Mouse (Mus musculus) midbrain, embryonic 13.5 days (tissue): Measurements from ENCODE around the gene Creb3. TPM values are rescaled to one million over a fixed set of nuclear protein-coding genes. Genes with fewer than 3 reads are reported as not detected.
A peak's percentile ranks its signal among the peaks of the same experiment; 100 is the strongest.

ENCODE experiments used
- ATAC-seq: fragments of 200-750 bp; cut with Nextera tagmentation; 2 replicates; pipeline ENCODE4 v1.8.0; 2017; ENCODE audit warnings: mild to moderate bottlenecking, moderate TSS enrichment, moderate library complexity
- H3K27ac ChIP-seq: fragments of 300-500 bp; sonication (generic); 2 replicates; pipeline ENCODE4 v1.5.1; 2015; ENCODE audit warnings: inconsistent platforms, mild to moderate bottlenecking, moderate library complexity
- H3K27me3 ChIP-seq: fragments of 300-500 bp; sonication (generic); 2 replicates; pipeline ENCODE4 v1.6.1; 2015; ENCODE audit warnings: mild to moderate bottlenecking, inconsistent platforms
- H3K36me3 ChIP-seq: fragments of 300-500 bp; sonication (generic); 2 replicates; pipeline ENCODE4 v1.6.1; 2015; ENCODE audit warnings: mild to moderate bottlenecking, inconsistent platforms
- H3K4me1 ChIP-seq: fragments of 300-500 bp; sonication (generic); replicated peaks from 2 replicates; pipeline ENCODE4 v1.6.1; 2015; ENCODE audit warnings: inconsistent platforms
- H3K4me2 ChIP-seq: fragments of 300-500 bp; sonication (generic); replicated peaks from 2 replicates; pipeline ENCODE4 v1.6.1; 2015; ENCODE audit warnings: moderate library complexity, mild to moderate bottlenecking, inconsistent platforms
- H3K4me3 ChIP-seq: fragments of 300-500 bp; sonication (generic); replicated peaks from 2 replicates; pipeline ENCODE4 v1.5.1; 2015; ENCODE audit warnings: mild to moderate bottlenecking, inconsistent platforms
- H3K9ac ChIP-seq: fragments of 300-500 bp; sonication (generic); replicated peaks from 2 replicates; pipeline ENCODE4 v1.6.1; 2015; ENCODE audit warnings: mild to moderate bottlenecking, inconsistent platforms
- H3K9me3 ChIP-seq: fragments of 300-500 bp; sonication (generic); 2 replicates; pipeline ENCODE4 v1.6.1; 2016; ENCODE audit warnings: mild to moderate bottlenecking, inconsistent platforms
- WGBS: fragments of 180-500 bp; shearing (Covaris S2); methylation state at CpG from one replicate; pipeline ENCODE4 v1.1.7; 2015; 5-methylcytosine and 5-hydroxymethylcytosine counted together
- polyA plus RNA-seq: library from polyadenylated mRNA; unstranded; fragments of >200 nt; fragmentation: Nextera tagmentation; extraction: Ambion mirVana; gene quantifications from 2 replicates; pipeline ENCODE4 v1.2.1, GENCODE M21; 2015

Gene Creb3
- polyA plus RNA-seq, result 72.6 and 80.4 TPM in 2 replicates

DNA sequence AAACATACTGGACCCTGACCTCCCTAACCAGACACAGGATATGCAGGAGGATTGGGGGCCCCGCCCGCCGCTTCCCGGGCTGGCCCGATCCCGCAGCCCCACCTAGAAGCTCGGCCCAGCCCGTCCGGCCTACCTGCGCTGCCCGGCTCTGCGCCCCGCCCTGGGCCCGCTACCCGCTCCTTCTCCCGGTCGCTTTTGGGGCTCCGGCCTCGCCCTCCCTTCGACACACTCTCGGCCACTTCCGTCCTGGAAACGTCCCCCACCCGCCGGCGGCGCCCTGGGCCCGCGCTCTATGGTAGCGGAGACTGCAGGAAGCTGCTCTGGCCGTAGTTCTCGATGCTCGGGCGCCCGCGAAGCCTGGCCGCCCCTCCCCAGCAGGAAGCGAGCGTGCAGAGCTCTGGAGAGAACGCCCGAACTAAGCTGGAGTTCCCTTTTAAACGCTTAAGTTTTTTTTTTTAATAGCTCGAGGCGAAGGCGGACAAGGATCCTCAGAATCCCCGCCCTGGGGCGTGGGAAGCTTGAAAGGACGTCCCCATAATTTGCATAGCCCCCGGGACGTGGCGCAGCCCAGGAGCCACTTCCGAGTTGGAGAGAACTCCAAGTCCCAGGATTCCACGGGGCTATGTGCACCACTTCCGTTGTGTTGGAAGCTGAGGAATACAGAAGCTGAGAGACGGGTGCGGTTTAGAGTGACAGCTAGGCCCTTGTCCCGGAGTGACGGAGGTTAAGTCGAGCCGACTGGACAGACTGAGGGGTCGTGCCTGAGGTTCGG lies at the start of gene Creb3, which contains the start of gene Tln1:
Gene Creb3, plus strand, starts transcription at position 336 of the 772 bp plus-strand sequence.
Gene Tln1, minus strand, starts transcription at position 695 of the 772 bp plus-strand sequence.
- H3K27ac ChIP-seq, result peak within 1 kb of the TSS; percentile 98
- H3K4me2 ChIP-seq, result peak within 1 kb of the TSS; percentile 95
- H3K4me3 ChIP-seq, result peak within 1 kb of the TSS; percentile 91
- under 1% methylated on average over 62 of the region's 62 CpGs for WGBS
- peak within 1 kb of the TSS; percentile 96 for H3K9ac ChIP-seq
- peaks cover 60% of the 10 kb centered on the region for H3K4me1 ChIP-seq
- ATAC-seq, result peak; percentile 97
- H3K27me3 ChIP-seq, result no peaks in the 10 kb centered on the region
- no peaks in the 10 kb centered on the region for H3K9me3 ChIP-seq
- peaks cover 32% of the 10 kb centered on the region for H3K36me3 ChIP-seq

DNA sequence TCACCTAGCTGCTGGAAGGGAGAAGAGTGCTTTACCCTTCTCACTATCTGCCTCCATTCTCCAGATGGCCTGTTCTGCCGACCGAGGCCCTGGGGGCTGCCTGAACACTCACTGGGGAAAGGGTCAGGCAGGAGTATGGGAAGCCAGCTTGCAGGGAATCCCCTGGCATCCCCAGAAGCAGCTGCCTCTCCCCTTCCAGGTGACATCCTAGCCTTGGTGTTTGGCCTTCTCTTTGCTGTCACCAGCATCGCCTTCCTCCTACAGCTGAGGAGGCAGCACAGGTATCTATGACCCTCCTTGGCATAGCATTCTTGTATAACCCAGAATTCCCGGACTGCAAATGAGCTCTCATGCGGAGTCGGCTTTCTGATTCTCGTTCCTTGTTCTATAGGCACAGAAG lies 49.5 kb upstream of the Creb3 start:
- no peak overlapping the region for H3K9ac ChIP-seq
- WGBS, result 71% methylated on average over 7 of the region's 7 CpGs
- H3K4me2 ChIP-seq, result no peak overlapping the region
- no peak overlapping the region for H3K4me3 ChIP-seq
- no peak overlapping the region for H3K27ac ChIP-seq
- ATAC-seq, result no peak
- peaks cover 16% of the 10 kb centered on the region for H3K4me1 ChIP-seq
- H3K9me3 ChIP-seq, result no peaks in the 10 kb centered on the region
- peaks cover 19% of the 10 kb centered on the region for H3K27me3 ChIP-seq
- H3K36me3 ChIP-seq, result no peaks in the 10 kb centered on the region

DNA sequence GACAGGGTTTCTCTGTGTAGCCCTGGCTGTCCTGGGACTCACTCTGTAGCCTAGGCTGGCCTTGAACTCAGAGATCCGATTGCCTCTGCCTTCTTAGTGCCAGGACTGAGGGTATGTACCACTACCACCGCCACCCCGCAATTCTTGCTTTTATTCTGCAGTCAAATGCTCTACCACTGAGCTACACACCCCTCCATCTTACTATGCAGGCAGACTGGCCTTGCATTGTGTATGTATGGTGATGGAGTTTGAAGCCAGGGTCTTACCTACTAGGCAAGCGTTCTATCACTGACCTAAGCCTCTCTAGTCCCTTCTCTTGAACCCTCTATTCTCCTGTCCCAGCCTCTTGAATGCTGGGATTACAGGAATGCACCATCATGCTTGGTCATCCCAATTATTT lies 48.8 kb upstream of the Creb3 start:
- WGBS, result 83% methylated on average over 4 of the region's 4 CpGs
- Histone ChIP-seq H3K27ac (no peak overlapping the region), H3K4me1 (peaks cover 11% of the 10 kb centered on the region), H3K9me3 (no peaks in the 10 kb centered on the region), H3K9ac (no peak overlapping the region), H3K4me3 (no peak overlapping the region), H3K4me2 (no peak overlapping the region), H3K27me3 (peaks cover 12% of the 10 kb centered on the region), H3K36me3 (no peaks in the 10 kb centered on the region)
- no peak for ATAC-seq

DNA sequence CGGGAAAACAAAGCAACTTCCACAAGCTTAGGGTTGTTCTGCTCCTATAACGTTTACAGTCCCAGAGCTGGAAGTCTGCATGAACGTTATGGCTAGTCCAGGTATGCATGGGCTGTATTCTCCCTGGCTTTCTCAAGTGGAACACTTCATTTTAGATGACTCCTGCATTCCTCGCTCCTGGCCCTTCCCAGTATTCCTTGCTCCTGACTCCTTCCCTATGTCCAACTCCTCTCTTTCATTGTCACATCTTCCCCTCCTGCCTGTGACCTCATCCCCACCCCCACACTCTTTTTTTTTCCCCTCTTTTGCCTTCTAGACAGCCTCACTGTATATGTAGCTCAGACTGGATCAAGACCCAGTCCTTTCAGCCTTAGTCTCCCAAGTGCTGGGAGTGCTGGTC lies 48.3 kb upstream of the Creb3 start:
- no peak overlapping the region for H3K27ac ChIP-seq
- H3K4me1 ChIP-seq, result peaks cover 8% of the 10 kb centered on the region
- no peaks in the 10 kb centered on the region for H3K36me3 ChIP-seq
- peaks cover 9% of the 10 kb centered on the region for H3K27me3 ChIP-seq
- 76% methylated on average over 4 of the region's 4 CpGs for WGBS
- no peaks in the 10 kb centered on the region for H3K9me3 ChIP-seq
- H3K9ac ChIP-seq, result no peak overlapping the region
- no peak for ATAC-seq
- no peak overlapping the region for H3K4me3 ChIP-seq
- no peak overlapping the region for H3K4me2 ChIP-seq

DNA sequence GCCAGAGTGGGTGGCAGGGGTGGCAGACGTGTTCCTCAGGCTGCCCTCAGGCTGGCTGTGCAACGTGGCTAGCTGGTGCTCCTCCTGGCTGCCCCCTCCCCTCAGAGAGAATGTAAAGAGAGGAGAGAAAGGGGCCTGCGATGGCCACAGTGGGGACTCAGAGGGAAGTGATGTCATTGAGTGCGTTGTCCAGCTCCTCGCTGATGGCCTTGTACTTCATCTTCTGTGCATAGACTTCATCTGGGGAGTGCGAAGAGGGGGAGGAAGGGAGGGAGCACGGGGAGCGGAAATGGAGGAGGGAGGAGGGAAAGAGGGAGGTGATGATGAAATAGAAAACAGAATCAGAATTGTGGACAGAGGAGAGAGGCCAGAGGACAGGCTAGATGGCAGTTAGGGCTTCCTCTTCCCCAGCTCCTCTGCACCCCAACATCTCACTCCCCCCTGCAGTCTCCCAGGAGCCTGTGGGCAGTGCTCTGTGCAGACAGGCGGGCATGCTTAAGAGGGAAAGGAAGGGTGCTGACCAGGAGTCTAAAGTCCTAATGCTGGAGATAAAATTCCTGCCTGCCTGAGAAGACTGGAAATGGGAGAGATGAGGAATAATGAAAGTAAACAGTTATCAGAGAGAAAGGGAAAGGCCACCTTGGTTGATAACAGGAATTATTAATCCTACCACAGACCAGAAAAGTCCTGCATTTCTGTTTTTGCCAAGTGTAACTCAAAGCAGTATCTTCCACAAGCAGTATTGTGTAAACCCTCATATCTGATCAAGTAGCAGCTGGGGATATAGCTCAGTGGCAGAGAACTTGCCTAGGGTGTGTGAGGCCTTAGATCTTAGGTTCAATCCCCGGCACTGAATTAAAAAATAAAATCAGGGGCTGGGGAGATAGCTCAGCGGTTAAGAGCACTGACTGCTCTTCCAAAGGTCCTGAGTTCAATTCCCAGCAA lies 46.1 kb upstream of the Creb3 start:
- H3K27ac ChIP-seq, result no peak overlapping the region
- H3K9me3 ChIP-seq, result no peaks in the 10 kb centered on the region
- peaks cover 14% of the 10 kb centered on the region for H3K27me3 ChIP-seq
- no peak overlapping the region for H3K9ac ChIP-seq
- WGBS, result 72% methylated on average over 11 of the region's 11 CpGs
- no peak overlapping the region for H3K4me2 ChIP-seq
- no peak for ATAC-seq
- H3K4me3 ChIP-seq, result no peak overlapping the region
- H3K4me1 ChIP-seq, result peaks cover 14% of the 10 kb centered on the region
- no peaks in the 10 kb centered on the region for H3K36me3 ChIP-seq

DNA sequence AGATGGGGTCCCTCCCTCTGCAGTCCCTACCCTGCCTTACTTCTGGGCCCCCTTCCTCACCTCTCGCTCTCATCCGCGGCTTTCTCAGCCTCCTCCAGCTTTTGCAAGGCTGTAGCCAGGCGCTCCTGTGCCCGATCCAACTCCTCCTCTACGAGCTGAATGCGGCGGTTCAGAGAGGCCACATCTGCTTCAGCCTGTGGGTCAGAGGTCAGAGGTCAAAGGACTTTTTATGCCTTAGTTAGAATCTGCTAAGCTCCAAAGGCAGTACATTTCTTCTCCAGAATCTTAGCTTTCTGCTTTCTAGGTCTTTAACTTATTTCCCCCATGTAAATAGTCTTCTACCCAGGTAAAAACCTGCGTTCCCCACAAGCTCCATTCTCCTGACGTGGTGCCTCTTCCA lies 42.6 kb upstream of the Creb3 start:
- Histone ChIP-seq H3K4me1 (peaks cover 30% of the 10 kb centered on the region), H3K9me3 (no peaks in the 10 kb centered on the region), H3K36me3 (no peaks in the 10 kb centered on the region), H3K27me3 (peaks cover 48% of the 10 kb centered on the region), H3K4me2 (peak overlapping the region; percentile 40), H3K4me3 (no peak overlapping the region), H3K27ac (no peak overlapping the region), H3K9ac (no peak overlapping the region)
- 14% methylated on average over 10 of the region's 10 CpGs for WGBS
- ATAC-seq, result no peak

DNA sequence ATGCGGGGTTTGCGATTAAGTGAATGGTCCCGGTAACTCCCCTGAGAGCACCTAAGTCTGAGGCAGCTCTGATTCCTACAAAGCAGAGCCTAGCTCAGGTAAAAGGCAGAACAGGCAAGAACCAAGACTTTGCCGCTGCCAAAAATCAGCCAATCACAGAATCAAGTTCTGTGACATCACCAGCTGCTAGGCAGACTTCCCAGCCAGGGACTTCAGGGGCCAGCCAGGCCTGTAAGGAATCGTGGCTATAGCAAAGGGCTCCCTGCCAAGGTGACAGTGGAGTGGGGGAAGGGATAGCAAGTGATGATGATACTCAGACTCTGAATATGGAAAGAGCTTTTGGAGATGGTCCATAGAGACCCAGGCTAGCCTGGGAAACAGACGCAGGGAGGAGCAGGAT lies 42.2 kb upstream of the Creb3 start:
- 16% methylated on average over 6 of the region's 6 CpGs for WGBS
- peaks cover 52% of the 10 kb centered on the region for H3K27me3 ChIP-seq
- H3K9me3 ChIP-seq, result no peaks in the 10 kb centered on the region
- H3K36me3 ChIP-seq, result no peaks in the 10 kb centered on the region
- H3K9ac ChIP-seq, result no peak overlapping the region
- H3K4me1 ChIP-seq, result peaks cover 30% of the 10 kb centered on the region
- H3K4me2 ChIP-seq, result peak overlapping the region; percentile 40
- ATAC-seq, result peak; percentile 77
- H3K27ac ChIP-seq, result no peak overlapping the region
- H3K4me3 ChIP-seq, result no peak overlapping the region

DNA sequence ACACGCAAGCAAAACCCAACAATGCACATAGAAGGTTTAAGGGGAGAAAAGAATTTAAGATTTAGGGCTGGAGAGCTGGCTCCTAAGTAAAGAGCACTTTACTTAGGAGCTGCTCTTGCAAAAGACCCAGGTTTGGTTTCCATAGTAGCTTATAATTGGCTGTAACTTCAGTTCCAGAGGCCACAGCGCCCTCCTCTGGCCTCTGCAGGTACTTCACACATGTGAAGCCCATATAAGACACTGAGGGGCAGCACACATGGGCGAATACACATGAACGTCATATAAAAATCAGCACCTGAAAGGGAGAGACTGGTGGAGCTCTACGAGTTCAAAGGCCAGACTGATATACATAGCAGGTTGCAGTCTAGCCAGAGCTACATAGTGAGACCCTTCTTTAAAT lies 34.3 kb upstream of the Creb3 start:
- no peak overlapping the region for H3K9ac ChIP-seq
- 64% methylated on average over 5 of the region's 5 CpGs for WGBS
- peaks cover 21% of the 10 kb centered on the region for H3K36me3 ChIP-seq
- no peak overlapping the region for H3K4me3 ChIP-seq
- peaks cover 16% of the 10 kb centered on the region for H3K4me1 ChIP-seq
- H3K9me3 ChIP-seq, result no peaks in the 10 kb centered on the region
- ATAC-seq, result no peak
- no peak overlapping the region for H3K27ac ChIP-seq
- peaks cover 36% of the 10 kb centered on the region for H3K27me3 ChIP-seq
- H3K4me2 ChIP-seq, result no peak overlapping the region

DNA sequence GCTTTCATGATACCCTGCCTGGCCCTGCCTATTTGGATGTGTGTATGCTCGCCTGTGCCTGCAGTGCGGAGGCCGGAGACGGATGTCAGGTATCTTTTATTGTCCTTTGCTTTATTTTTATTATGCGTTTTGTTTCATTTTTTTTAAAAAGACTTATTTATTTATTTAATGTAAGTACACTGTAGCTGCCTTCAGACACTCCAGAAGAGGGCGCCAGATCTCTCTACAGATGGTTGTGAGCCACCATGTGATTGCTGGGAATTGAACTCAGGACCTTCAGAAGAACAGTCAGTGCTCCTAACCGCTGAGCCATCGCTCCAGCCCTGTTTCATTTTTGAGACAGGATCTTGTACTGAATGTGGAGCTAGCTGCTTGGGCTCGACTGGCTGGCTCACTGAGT lies 33.6 kb upstream of the Creb3 start:
- Histone ChIP-seq H3K9me3 (no peaks in the 10 kb centered on the region), H3K4me2 (no peak overlapping the region), H3K36me3 (peaks cover 27% of the 10 kb centered on the region), H3K27me3 (peaks cover 30% of the 10 kb centered on the region), H3K27ac (no peak overlapping the region), H3K9ac (no peak overlapping the region), H3K4me1 (peaks cover 10% of the 10 kb centered on the region), H3K4me3 (no peak overlapping the region)
- no peak for ATAC-seq
- WGBS, result 76% methylated on average over 9 of the region's 9 CpGs

DNA sequence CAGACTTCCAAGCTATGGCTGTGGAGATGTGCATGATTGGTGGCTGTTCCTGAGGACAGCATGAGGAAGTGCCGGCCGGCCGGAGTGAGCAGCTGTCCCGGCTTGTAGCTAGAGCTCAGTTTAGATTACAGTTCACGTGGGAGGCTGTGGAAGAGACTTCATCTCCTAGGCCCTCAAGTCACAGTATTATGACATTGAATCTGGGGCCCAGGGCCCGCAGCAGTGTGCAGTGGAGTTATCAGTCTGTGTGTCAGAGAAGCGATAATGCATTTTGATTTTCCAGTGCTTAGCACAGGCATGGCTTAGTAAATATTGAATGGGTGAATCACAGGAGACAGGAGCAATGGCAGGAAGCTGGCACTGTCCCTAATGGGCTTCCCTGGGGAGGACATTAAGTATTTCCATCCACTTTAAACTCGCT lies 32.0 kb upstream of the Creb3 start:
- WGBS, result 79% methylated on average over 8 of the region's 8 CpGs
- Histone ChIP-seq H3K4me1 (no peaks in the 10 kb centered on the region), H3K27ac (no peak overlapping the region), H3K36me3 (peaks cover 42% of the 10 kb centered on the region), H3K9me3 (no peaks in the 10 kb centered on the region), H3K4me2 (no peak overlapping the region), H3K9ac (no peak overlapping the region), H3K27me3 (peaks cover 14% of the 10 kb centered on the region), H3K4me3 (no peak overlapping the region)
- ATAC-seq, result no peak

DNA sequence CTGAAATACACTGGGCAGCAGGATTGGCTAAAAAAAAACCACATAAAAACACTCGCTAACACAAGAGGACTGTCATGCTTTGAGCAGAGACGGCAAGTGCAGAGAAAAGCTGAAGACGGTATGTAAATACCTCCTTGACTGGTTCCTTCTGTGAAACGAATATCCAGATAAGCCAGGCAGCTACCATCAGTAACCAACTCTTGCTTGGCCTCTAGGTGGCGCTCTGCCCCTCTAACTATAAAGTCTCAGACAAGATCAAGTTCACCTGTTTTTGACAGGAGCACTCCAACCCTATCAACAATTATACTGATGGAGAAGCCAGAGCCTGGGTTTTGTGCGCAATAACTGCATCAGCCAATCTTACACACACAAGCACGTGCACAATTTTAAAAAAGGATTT lies 31.6 kb upstream of the Creb3 start:
- peaks cover 9% of the 10 kb centered on the region for H3K27me3 ChIP-seq
- no peak overlapping the region for H3K27ac ChIP-seq
- H3K4me2 ChIP-seq, result no peak overlapping the region
- 26% methylated on average over 7 of the region's 7 CpGs for WGBS
- H3K36me3 ChIP-seq, result peaks cover 47% of the 10 kb centered on the region
- no peaks in the 10 kb centered on the region for H3K4me1 ChIP-seq
- H3K9ac ChIP-seq, result no peak overlapping the region
- ATAC-seq, result no peak
- no peaks in the 10 kb centered on the region for H3K9me3 ChIP-seq
- no peak overlapping the region for H3K4me3 ChIP-seq

DNA sequence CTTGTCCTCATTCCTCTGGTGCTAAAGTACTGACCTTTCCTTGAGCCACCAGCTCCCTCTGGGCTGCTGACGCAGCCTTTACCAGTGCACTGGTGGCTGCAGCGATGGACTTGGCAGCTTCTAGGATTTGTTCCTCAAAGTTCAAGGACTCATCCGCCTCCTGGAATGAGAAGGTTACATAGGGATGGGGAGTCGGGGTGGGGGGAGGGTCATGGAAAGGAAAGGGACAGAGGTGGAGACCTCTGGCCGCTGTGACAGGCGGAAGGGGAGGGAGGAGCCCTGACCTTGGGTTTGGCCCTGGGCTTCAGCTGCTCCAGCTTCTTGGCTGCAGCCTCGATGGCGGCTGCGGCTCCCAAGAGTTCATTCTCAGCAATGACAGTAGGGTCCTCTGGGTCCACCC lies 28.9 kb upstream of the Creb3 start:
- Histone ChIP-seq H3K36me3 (peaks cover 73% of the 10 kb centered on the region), H3K4me3 (no peak overlapping the region), H3K9me3 (no peaks in the 10 kb centered on the region), H3K27me3 (no peaks in the 10 kb centered on the region), H3K27ac (no peak overlapping the region), H3K9ac (no peak overlapping the region), H3K4me1 (no peaks in the 10 kb centered on the region), H3K4me2 (no peak overlapping the region)
- 86% methylated on average over 9 of the region's 9 CpGs for WGBS
- ATAC-seq, result no peak
